Mouse (Mus musculus): ENCODE results near the gene Nadsyn1.

DNA sequence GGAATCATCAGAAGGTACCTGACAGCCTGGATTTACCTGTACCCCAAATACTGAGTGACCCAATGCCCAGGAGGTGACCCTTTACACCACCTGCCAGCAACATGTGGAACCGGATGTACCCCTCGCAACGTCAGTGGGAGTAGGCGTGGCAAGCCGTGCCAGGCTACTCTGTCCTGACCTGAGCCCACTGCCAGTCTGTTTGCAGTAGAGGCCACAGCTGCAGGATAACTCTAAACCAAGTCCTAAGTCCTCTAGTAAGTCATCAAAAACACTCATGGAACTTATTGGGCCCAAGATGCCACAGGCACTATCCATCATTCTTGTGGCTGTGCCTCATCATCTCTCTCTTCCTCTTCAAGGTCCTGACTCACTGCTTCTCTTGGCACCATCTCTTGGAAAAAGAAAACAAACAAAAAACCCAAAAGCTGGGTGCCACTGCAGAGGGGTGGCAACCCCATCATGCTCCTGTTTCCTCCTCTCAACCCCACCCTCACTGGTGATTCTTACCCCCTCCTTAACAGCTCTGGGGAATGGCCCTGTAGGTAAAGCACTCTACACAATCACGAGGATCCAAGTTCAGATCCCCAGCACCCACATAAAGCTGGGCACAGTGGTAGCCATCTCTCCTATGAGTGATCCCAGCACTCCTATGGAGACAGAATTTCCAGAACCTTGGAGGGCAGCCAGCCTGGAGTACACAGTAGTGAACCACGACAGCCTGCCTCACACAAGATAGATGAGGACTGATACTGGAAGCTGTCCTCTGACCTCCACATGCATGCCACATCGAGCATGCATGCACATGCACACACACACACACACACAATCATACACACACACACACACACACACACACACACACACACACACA lies 21.2 kb downstream of the Nadsyn1 start:
- TF ChIP-seq CTCF (conservative IDR thresholded peaks at IDR 0.05; ENCODE audit: low read length) (no peak), NANOG (IDR thresholded peaks at IDR 0.05; ENCODE audit: borderline replicate concordance, low read length) (no peak), POU5F1 (IDR thresholded peaks at IDR 0.05; ENCODE audit: borderline replicate concordance, low read length) (no peak)

Data from E14TG2a.4 (cell line).